Mouse (Mus musculus): ENCODE data around the gene Cfap70.
A peak's percentile ranks its signal among the peaks of the same experiment; 100 is the strongest.

The Cfap70 gene

DNA sequence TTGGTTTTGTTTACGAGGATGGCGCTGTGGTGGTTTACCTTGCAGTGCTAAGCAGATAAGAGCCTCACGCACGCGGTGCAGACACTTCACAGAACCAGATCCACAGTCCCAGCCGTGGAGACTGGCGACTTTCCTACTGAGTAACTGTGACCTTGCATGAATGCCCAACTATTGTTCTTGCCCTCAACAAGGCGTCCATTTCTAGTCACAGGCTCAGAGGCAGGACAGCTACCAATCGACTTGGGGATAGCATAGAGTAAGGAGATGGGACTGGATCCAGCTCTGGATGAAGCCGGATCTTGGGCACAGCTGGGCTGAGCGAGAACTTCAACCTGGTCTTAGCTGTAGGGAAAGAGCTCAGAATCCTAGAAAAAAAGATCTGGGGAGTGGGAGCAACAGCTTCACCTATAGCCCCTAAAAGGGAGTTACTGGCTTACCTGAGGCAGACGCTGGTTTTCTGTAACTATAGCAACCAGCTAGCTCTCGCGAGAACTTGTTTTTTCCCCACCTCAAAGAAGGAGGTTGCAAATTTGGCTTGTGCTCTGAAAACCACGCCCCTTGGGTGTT lies at the start of gene Cfap70:
TSS of gene Cfap70 (minus strand) at position 462 of the 567 bp plus-strand sequence.
- peak; percentile 52 to 63 for DNase-seq (ENCODE audit: low spot score in 2 of 2)

DNA sequence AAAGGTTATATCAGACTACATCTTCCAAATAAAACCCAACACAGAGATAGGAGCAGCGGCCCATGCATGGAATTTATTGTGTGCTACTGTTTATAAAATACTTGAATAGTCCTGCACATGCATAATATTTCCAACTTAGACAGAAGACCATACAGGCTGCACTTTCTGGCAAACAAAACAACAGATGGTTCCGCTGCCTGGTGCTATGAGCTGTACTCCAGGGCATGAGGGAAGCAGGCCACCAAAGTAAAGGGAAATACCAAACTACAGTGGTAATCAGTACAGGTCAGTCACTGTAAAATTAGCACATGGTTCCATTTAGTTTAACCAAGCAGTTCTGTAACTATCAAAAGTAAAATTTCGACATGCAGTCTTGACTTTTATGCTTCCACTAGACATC lies 48.0 kb upstream of the Cfap70 start:
- no peak for DNase-seq (ENCODE audit: low spot score in 2 of 2)

- DNase-seq (ENCODE audit: low spot score in 2 of 2), result no peak
These were observed 44.6 kb upstream of the Cfap70 start, which contains the start of gene Mss51 for GRCm38 (mm10) chr14:20496603-20497002. Gene Mss51 (minus strand): TSS chr14:20496901.

DNA sequence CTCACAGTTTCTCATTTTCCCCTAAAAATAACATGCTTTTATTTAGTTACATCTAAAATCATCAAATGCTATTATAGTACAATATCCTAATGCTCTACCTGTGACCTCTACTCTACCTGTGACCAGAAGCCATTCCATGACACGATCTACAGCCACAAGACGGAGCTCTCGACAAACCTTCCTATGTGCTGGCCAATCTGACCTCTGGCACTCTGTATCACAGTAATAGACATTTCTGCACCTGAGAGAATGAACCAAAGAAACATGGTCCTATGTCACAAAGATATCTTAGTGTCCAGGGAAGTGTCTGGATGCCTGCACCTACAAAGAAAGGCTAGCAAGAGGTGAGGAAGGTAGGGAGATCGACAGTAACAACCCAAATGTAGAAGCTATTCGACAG lies 34.0 kb upstream of the Cfap70 start:
- no peak for DNase-seq (ENCODE audit: low spot score in 2 of 2)

- no peak for DNase-seq (ENCODE audit: low spot score in 2 of 2)
These were observed 30.2 kb upstream of the Cfap70 start for GRCm38 (mm10) chr14:20482051-20482751.

- no peak for DNase-seq (ENCODE audit: low spot score in 2 of 2)
These were observed 29.2 kb upstream of the Cfap70 start for GRCm38 (mm10) chr14:20481211-20481610.

GRCm38 (mm10) chr14:20480195-20480579 lies 28.2 kb upstream of the Cfap70 start:
- no peak for DNase-seq (ENCODE audit: low spot score in 2 of 2)

DNA sequence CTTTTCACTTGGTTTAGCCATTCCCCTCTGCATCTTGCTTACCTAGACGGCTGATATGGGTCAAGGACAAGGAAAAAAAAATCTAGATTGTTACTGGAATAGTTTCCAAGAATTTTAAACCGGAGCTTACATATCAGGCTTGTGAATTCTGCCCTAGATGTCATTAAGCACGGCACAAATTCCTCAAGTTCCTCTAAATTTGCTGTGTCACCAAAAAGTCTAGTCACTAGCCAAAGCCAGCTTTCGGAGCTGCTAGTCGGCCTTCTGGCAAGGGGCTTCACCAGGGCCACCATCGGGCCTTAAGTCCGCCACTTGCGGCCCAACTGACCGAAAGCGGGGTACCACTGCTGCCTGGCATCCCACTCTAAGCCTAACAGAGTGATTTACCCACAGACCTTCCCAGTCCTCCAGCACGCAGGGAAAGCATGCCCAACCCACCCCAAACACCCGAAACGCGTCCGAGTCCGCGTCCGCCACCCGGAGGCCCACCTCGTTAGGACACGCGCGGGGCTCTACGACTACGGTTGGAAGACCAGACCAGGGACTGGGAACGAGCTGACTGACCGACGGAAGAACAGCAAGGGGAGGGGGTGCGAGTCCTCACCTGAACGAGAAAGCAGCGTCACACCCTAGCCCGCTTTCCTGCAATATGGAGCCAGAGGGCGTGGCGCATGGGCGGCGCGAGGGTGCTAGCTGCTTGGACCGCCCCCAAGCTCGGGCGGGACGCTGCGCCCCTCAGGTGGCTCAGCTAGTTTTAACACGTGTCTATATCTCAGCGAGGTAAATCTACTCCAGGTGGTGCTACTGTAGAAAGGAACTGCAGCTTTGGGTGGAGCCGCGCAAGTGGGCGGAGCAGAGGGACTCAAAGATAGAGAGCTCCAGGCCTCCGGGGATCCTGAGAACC lies 27.5 kb upstream of the Cfap70 start, which contains the start of gene Anxa7:
TSS of gene Anxa7 (minus strand) at position 843 of the 904 bp plus-strand sequence.
- DNase-seq (ENCODE audit: low spot score in 2 of 2), result peak; percentile 54 to 66

- DNase-seq (ENCODE audit: low spot score in 2 of 2), result no peak
These were observed 26.8 kb upstream of the Cfap70 start for GRCm38 (mm10) chr14:20478801-20479200.

DNA sequence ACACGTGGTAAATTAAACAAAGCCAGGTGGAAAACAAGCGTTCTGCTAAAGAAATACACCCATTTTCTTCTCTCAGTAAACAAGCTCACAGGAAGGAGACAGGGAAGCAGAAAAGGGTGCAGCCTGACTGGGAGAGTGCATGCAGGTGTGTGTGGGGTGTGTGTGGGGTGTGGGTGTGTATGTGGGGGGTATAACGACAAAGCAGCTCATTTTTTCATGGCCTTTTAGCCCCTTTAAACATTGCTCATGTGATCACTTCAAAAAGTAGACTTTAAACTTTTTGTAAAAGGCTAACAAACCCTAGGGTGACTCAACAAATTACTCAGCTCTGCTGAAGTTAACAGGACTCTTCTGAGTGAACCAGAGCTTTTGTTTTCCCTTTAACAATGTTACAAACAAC lies 26.4 kb upstream of the Cfap70 start:
- DNase-seq (ENCODE audit: low spot score in 2 of 2), result peak in 1 of 2 experiments; percentile 13

GRCm38 (mm10) chr14:20477261-20478025 lies 25.4 kb upstream of the Cfap70 start:
- DNase-seq (ENCODE audit: low spot score in 2 of 2), result no peak

DNA sequence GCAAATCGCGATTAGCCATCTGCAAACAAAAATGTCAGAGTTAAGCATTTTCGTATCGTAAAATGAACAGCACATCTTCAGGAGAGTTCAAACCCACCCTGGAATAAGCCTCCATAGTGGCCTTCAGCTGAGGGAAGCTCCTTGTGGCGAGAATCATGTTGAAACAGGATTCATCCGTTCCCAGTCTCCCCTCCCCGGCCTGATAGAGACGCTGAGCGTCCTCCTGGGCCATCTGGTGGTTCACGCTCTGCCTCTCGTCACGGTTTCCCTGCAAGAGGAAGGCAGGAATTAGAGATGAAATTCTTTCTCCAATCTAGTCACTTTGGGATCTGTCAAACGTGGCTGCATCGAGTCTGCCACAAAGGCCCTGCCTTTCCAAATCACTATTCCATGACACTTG lies 8.2 kb upstream of the Cfap70 start:
- DNase-seq (ENCODE audit: low spot score in 2 of 2), result no peak

DNA sequence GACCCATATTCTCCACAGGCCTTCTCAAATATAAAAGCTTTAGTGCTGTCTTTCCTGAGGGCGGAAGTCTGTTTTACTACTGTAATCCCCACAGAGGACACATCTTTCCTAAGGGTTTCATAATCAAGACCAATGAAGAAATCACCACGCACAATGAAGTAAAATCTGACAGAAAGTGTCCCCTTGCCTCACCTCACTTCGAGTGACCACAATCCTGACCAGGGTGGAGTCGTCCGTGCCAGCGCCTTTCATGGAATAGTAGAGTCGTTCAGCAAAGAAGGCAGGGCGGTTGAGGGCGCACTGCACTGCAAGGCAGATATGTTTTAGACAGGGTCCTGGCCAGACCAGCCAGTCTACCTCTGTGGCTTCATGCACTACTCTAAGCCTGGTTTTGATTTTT lies 6.4 kb upstream of the Cfap70 start:
- DNase-seq (ENCODE audit: low spot score in 2 of 2), result no peak

- DNase-seq (ENCODE audit: low spot score in 2 of 2), result no peak
These were observed 903 bp upstream of the Cfap70 start for GRCm38 (mm10) chr14:20452929-20453328.

DNA sequence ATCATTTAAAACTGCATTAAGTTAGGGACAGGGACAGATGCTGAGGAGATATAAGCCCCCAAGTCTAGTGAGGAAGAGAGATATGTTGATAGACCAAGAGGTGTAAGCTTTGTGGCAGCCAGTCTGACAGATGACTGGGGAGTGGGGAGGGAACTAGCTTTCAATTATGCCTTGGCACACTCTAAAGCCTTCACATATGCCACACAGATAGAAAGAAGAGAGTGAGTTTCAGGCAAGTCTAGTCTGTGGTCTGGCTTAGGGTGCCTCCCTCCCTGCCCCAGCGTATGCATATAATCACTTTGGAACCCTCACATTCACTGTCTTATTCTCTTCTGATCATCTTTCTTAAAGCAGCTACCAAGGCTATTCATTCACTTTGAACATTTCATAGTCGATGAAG lies 724 bp downstream of the Cfap70 start:
- DNase-seq (ENCODE audit: low spot score in 2 of 2), result no peak

GRCm38 (mm10) chr14:20447209-20447608 lies 4.8 kb downstream of the Cfap70 start:
- no peak for DNase-seq (ENCODE audit: low spot score in 2 of 2)

DNA sequence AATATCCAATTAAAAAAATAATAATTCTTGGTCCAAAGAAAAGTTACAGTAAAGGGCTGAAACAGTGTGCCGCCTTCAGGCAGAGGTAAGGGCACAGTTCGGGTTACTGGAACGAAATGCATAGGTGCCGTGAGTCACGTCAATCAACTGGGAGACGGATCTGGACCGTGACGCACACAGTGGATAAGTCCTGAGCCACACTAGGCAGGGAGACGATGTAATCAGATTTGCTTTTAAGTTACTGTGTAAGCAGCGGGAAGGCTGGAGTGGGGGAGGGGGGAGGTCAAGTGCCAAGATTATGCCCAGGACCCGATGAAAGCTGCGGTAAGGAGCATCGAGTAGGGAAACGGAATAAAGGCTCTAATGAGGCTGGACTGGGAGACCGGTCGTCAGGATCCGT lies 9.8 kb downstream of the Cfap70 start:
- DNase-seq (ENCODE audit: low spot score in 2 of 2), result no peak

GRCm38 (mm10) chr14:20436976-20437375 lies 15.1 kb downstream of the Cfap70 start:
- no peak for DNase-seq (ENCODE audit: low spot score in 2 of 2)

- DNase-seq (ENCODE audit: low spot score in 2 of 2), result no peak
These were observed 19.6 kb downstream of the Cfap70 start for GRCm38 (mm10) chr14:20432420-20432819.

- no peak for DNase-seq (ENCODE audit: low spot score in 2 of 2)
These were observed 20.3 kb downstream of the Cfap70 start for GRCm38 (mm10) chr14:20431726-20432125.

DNA sequence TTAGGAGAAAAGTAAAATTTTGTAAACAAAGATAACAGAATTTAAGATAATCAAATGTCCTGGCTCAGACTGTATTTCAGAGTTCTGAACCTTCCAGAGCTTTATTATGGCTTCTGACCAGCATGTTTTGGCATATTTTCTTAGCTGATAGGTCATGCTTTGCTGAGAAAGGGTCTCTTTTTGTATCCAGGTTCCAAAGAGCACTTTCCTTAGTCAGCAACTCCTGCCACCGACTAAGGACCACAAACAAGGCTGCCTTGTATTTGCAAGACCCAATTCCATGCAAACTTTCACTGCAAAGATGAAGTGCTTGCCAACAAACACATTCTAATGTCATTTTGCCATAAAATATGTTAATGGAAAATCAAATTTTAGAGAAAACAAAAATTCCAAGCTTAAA lies 22.2 kb downstream of the Cfap70 start:
- DNase-seq (ENCODE audit: low spot score in 2 of 2), result no peak

- DNase-seq (ENCODE audit: low spot score in 2 of 2), result no peak
These were observed 23.4 kb downstream of the Cfap70 start for GRCm38 (mm10) chr14:20428593-20428992.

All from thymus, postnatal 10 days (tissue).